Mouse (Mus musculus): ENCODE results near the gene Acads. TPM values are rescaled to one million over a fixed set of nuclear protein-coding genes. Genes with fewer than 3 reads are reported as not detected.

Acads gene
- total RNA-seq, 4 experiments from 2014 or later, result 122 to 219 (median 173) TPM

- DNase-seq, result peak; percentile 49
Measured at GRCm38 (mm10) chr5:115071096-115071901, 47.8 kb downstream of the Acads start.

GRCm38 (mm10) chr5:115070457-115070856 is 48.7 kb downstream of the Acads start:
- no peak for DNase-seq

GRCm38 (mm10) chr5:115069611-115070010 is 49.5 kb downstream of the Acads start:
- no peak for DNase-seq

- no peak for DNase-seq
Measured at GRCm38 (mm10) chr5:115068671-115069421, 50.3 kb downstream of the Acads start.

GRCm38 (mm10) chr5:115066245-115066644 is 52.9 kb downstream of the Acads start:
- DNase-seq, result no peak

GRCm38 (mm10) chr5:115063391-115063790 is 55.8 kb downstream of the Acads start:
- no peak for DNase-seq

GRCm38 (mm10) chr5:115062566-115062965 is 56.6 kb downstream of the Acads start:
- DNase-seq, result no peak

- DNase-seq, result no peak
Measured at GRCm38 (mm10) chr5:115060977-115061376, 58.2 kb downstream of the Acads start.

Other genes starting within 250 kb of the Acads start
- gene Oasl2, start 222.4 kb downstream of the Acads start, total RNA-seq (2022), result 10 to 100 TPM; 12.0 to 16.8 (median 14.4) TPM
- gene Oasl1, start 196.1 kb downstream of the Acads start, total RNA-seq (2022), result 1 to 10 TPM; 1.7 to 2.4 (median 2.0) TPM
- gene 2210016L21Rik, start 177.2 kb downstream of the Acads start, total RNA-seq (2022), result 10 to 100 TPM; 46.4 to 59.2 (median 54.2) TPM
- gene Hnf1a, start 148.3 kb downstream of the Acads start, total RNA-seq (2022), result not detected
- gene Sppl3, start 108.2 kb downstream of the Acads start, total RNA-seq (2022), result 10 to 100 TPM; 44.3 to 62.9 (median 56.7) TPM
- gene Gm10401, start 21.1 kb downstream of the Acads start, total RNA-seq (2022), result not detected
- gene Unc119b, start 15.6 kb upstream of the Acads start, total RNA-seq (2022), result 10 to 100 TPM; 38.8 to 51.9 (median 45.7) TPM
- 100 to 1,000 TPM; 207 to 274 (median 239) TPM for gene Mlec, start 38.8 kb upstream of the Acads start, total RNA-seq (2022)
- 10 to 100 TPM; 11.8 to 59.6 (median 41.5) TPM for gene Cabp1, start 75.0 kb upstream of the Acads start, total RNA-seq (2022)
- gene Pop5, start 116.5 kb upstream of the Acads start, total RNA-seq (2022), result 10 to 100 TPM; 75.9 to 87.9 (median 84.9) TPM
- gene Rnf10, start 153.6 kb upstream of the Acads start, total RNA-seq (2022), result 100 to 1,000 TPM; 218 to 258 (median 235) TPM
- gene Coq5, start 160.3 kb upstream of the Acads start, total RNA-seq (2022), result 10 to 100 TPM; 50.3 to 63.7 (median 60.1) TPM
- gene Dynll1, start 181.7 kb upstream of the Acads start, total RNA-seq (2022), result 100 to 1,000 TPM; 140 to 233 (median 156) TPM
- 10 to 100 TPM; 68.1 to 89.3 (median 75.9) TPM for gene Srsf9, start 207.8 kb upstream of the Acads start, total RNA-seq (2022)
- 10 to 100 TPM; 21.5 to 24.6 (median 23.1) TPM for gene Gatc, start 221.8 kb upstream of the Acads start, total RNA-seq (2022)
- 10 to 100 TPM; 37.4 to 58.7 (median 46.8) TPM for gene Triap1, start 221.9 kb upstream of the Acads start, total RNA-seq (2022)
- gene Cox6a1, start 229.6 kb upstream of the Acads start, total RNA-seq (2022), result 1,000 to 10,000 TPM in 2 of 4 experiments, 100 to 1,000 TPM in 2; 703 to 1,239 (median 893) TPM